Mouse (Mus musculus) liver, postnatal 0 days (tissue): ENCODE results near the gene Nagpa. TPM values are rescaled to one million over a fixed set of nuclear protein-coding genes. Genes with fewer than 3 reads are reported as not detected.

Experiments used
- ATAC-seq: fragments of 200-750 bp; cut with Nextera tagmentation; 2 replicates; pipeline ENCODE4 v1.8.0; 2017; ENCODE audit warnings: mild to moderate bottlenecking, moderate library complexity
- DNase-seq: peaks from one replicate; pipeline ENCODE4 v3.0.0-alpha.2; 2016
- H3K27ac ChIP-seq: fragments of 300-500 bp; sonication (generic); 2 replicates; pipeline ENCODE4 v1.5.1; 2014; ENCODE audit warnings: antibody characterized with exemption, moderate library complexity, mild to moderate bottlenecking, low read depth
- H3K27me3 ChIP-seq: fragments of 300-500 bp; sonication (generic); 2 replicates; pipeline ENCODE4 v1.6.1; 2014; ENCODE audit warnings: low read length, control low read depth, mixed read lengths; ENCODE audit not compliant: insufficient read depth
- H3K36me3 ChIP-seq: fragments of 300-500 bp; sonication (generic); replicated peaks from 2 replicates; pipeline ENCODE4 v1.6.1; 2014; ENCODE audit warnings: mild to moderate bottlenecking, control low read depth, low read length, moderate library complexity, mixed read lengths; ENCODE audit not compliant: insufficient read depth
- H3K4me1 ChIP-seq: fragments of 300-500 bp; sonication (generic); 2 replicates; pipeline ENCODE4 v1.6.1; 2014; ENCODE audit warnings: antibody characterized with exemption, mild to moderate bottlenecking, control low read depth; ENCODE audit not compliant: insufficient read depth
- H3K4me2 ChIP-seq: fragments of 300-500 bp; sonication (generic); 2 replicates; pipeline ENCODE4 v1.6.1; 2014; ENCODE audit warnings: low read depth, mild to moderate bottlenecking, low read length, moderate library complexity, mixed read lengths
- H3K4me3 ChIP-seq: fragments of 300-500 bp; sonication (generic); 2 replicates; pipeline ENCODE4 v1.5.1; 2014; ENCODE audit warnings: low read depth, low read length
- H3K9ac ChIP-seq: fragments of 300-500 bp; sonication (generic); replicated peaks from 2 replicates; pipeline ENCODE4 v1.6.1; 2014; ENCODE audit warnings: mild to moderate bottlenecking, moderate library complexity
- H3K9me3 ChIP-seq: fragments of 300-500 bp; sonication (generic); 2 replicates; pipeline ENCODE4 v1.6.1; 2016; ENCODE audit warnings: mild to moderate bottlenecking, control low read depth, low read length, mixed read lengths
- CTCF ChIP-seq: sonication (generic); IDR thresholded peaks from 2 replicates; pipeline ENCODE4 v1.5.1; 2016; ENCODE audit warnings: antibody characterized with exemption, low read depth
- EP300 ChIP-seq: IDR thresholded peaks from 2 replicates; pipeline ENCODE4 v1.6.1; 2016; ENCODE audit warnings: antibody characterized with exemption, low read depth, mild to moderate bottlenecking
- WGBS: fragments of 180-500 bp; shearing (Covaris S2); extraction: QIAGEN DNeasy Blood & Tissue Kit; methylation state at CpG from one replicate; pipeline ENCODE4 v1.1.7; 2014; ENCODE audit not compliant: insufficient replicate concordance; 5-methylcytosine and 5-hydroxymethylcytosine counted together
- polyA plus RNA-seq: library from polyadenylated mRNA; unstranded; fragments of >200 nt; fragmentation: Nextera tagmentation; extraction: Ambion mirVana; gene quantifications from 2 replicates; pipeline ENCODE4 v1.2.1, GENCODE M21; 2015

Gene Nagpa
- polyA plus RNA-seq, 1 experiment from 2014 or later = 7.7 TPM

DNA sequence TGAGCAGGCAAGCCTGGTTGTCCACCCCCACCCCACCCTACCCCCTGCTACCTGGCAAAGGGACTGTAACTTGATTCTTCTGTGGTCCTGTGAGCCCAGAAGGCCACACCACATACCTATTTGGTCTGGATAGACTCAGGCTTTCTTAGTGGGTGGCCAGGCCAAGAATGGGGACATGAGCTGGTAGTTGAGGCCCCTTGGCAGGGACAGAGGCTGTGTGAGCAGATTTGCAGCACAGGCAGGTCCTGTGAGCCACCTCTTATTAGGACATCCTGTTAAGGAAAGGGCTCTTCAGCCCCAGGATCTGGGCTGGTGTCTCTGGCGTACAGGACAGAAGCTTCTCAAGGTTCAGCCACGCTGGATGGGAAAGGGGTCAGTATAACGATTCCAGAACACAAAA lies 46.7 kb downstream of the Nagpa start:
- no peak overlapping the region for H3K4me2 ChIP-seq
- WGBS = 71% methylated on average over 3 of the region's 3 CpGs
- no peaks in the 10 kb centered on the region for H3K9me3 ChIP-seq
- DNase-seq (no peak), ATAC-seq (no peak)
- H3K36me3 ChIP-seq = no peaks in the 10 kb centered on the region
- H3K27ac ChIP-seq = no peak overlapping the region
- no peak overlapping the region for H3K9ac ChIP-seq
- 0 out of 2 replicates have a peak, but pooled peaks cover 3% of the 10 kb centered on the region for H3K4me1 ChIP-seq
- TF ChIP-seq CTCF (no peak), EP300 (no peak)
- H3K4me3 ChIP-seq = no peak overlapping the region
- no peaks in the 10 kb centered on the region for H3K27me3 ChIP-seq

DNA sequence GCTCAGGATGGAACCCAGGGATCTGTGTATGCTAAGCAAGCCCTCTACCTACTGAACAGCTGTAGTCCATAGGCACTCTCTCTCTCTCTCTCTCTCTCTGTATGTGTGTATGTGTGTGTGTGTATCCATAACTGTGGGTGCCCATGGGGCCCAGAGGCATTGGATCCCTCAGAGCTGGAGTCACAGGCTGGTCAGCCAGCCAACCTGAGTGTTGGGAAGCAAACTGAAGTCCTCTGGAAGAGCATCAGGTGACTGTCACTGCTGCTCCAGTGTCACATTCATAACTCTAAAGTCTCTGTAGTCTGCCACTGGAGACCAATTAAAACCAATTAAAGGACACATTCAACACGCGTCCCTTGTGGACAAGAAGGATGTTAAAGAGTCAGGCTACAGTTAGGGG lies 47.3 kb downstream of the Nagpa start:
- Histone ChIP-seq H3K4me2 (no peak overlapping the region), H3K27ac (no peak overlapping the region), H3K4me3 (no peak overlapping the region), H3K4me1 (0 out of 2 replicates have a peak, but pooled peaks cover 3% of the 10 kb centered on the region), H3K9me3 (no peaks in the 10 kb centered on the region), H3K9ac (no peak overlapping the region), H3K27me3 (no peaks in the 10 kb centered on the region), H3K36me3 (no peaks in the 10 kb centered on the region)
- DNase-seq (no peak), ATAC-seq (no peak)
- TF ChIP-seq EP300 (no peak), CTCF (no peak)
- 61% methylated on average over 2 of the region's 2 CpGs for WGBS

- Histone ChIP-seq H3K9me3 (no peaks in the 10 kb centered on the region), H3K27me3 (no peaks in the 10 kb centered on the region), H3K9ac (no peak overlapping the region), H3K4me3 (no peak overlapping the region), H3K4me1 (0 out of 2 replicates have a peak, but pooled peaks cover 3% of the 10 kb centered on the region), H3K36me3 (no peaks in the 10 kb centered on the region), H3K27ac (no peak overlapping the region), H3K4me2 (no peak overlapping the region)
- TF ChIP-seq EP300 (no peak), CTCF (no peak)
- 40% methylated on average over 3 of the region's 3 CpGs for WGBS
- ATAC-seq = no peak
- DNase-seq = no peak
These were observed 48.8 kb downstream of the Nagpa start for GRCm38 (mm10) chr16:5155014-5155413.

GRCm38 (mm10) chr16:5153299-5154026 lies 50.3 kb downstream of the Nagpa start:
- H3K9ac ChIP-seq = no peak overlapping the region
- 0 out of 2 replicates have a peak, but pooled peaks cover 2% of the 10 kb centered on the region for H3K27me3 ChIP-seq
- no peaks in the 10 kb centered on the region for H3K4me1 ChIP-seq
- H3K4me3 ChIP-seq = no peak overlapping the region
- 51% methylated on average over 6 of the region's 6 CpGs for WGBS
- H3K27ac ChIP-seq = no peak overlapping the region
- no peaks in the 10 kb centered on the region for H3K36me3 ChIP-seq
- DNase-seq = no peak
- H3K9me3 ChIP-seq = no peaks in the 10 kb centered on the region
- TF ChIP-seq EP300 (no peak), CTCF (no peak)
- ATAC-seq = no peak
- no peak overlapping the region for H3K4me2 ChIP-seq

DNA sequence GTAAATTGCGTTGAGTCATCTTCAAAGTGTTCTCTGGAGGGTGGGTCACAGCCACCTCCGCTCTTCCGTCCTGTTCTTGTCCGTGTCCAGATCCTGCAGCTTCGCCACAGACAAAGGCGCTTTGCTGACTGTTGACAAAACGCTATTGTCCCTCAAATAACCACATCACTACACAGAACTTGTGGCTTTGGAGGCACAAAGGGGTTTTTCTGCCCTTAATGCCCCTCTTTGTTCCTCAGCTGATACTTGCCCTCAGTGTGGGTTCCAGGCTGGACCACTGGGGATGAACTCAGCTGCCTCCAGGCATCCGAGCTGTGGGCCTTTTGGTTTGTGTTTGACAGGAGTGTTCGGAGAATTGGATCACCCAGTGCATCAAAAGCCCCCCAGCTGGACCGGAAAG lies 53.3 kb downstream of the Nagpa start:
- 0 out of 2 replicates have a peak, but pooled peaks cover 5% of the 10 kb centered on the region for H3K27me3 ChIP-seq
- no peak overlapping the region for H3K4me2 ChIP-seq
- H3K36me3 ChIP-seq = no peaks in the 10 kb centered on the region
- no peak for ATAC-seq
- no peaks in the 10 kb centered on the region for H3K9me3 ChIP-seq
- peaks cover 9% of the 10 kb centered on the region for H3K4me1 ChIP-seq
- no peak for TF ChIP-seq CTCF
- H3K4me3 ChIP-seq = no peak overlapping the region
- 69% methylated on average over 10 of the region's 10 CpGs for WGBS
- no peak overlapping the region for H3K27ac ChIP-seq
- no peak for DNase-seq
- no peak overlapping the region for H3K9ac ChIP-seq

DNA sequence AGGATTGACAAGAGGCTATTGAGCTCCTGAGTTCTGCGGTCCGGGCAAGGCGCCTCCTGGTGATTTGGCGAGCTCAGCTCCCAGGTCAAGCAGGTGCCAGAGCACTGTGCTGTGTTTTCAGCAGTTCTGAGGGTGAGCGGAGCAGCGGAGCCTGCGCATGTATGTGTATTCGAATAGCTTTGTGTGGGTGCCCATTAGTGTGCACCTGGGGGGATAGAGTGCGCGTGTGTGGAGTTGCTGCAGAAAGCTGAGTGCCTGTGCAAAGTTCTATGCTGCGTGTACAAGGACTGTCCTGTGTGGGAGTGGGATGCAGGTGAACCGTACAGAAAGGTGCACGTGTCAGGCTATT lies 56.8 kb downstream of the Nagpa start, which contains the start of gene Sec14l5:
TSS of gene Sec14l5 (plus strand) at position 73 of the 349 bp plus-strand sequence.
- Histone ChIP-seq H3K27me3 (0 out of 2 replicates have a peak, but pooled peaks cover 5% of the 10 kb centered on the region), H3K4me3 (0 out of 2 replicates have a peak within 1 kb of the TSS, but pooled peaks have one; percentile 17), H3K36me3 (no peaks in the 10 kb centered on the region), H3K4me1 (peaks cover 9% of the 10 kb centered on the region), H3K27ac (no peak within 1 kb of the TSS), H3K9ac (no peak within 1 kb of the TSS), H3K9me3 (no peaks in the 10 kb centered on the region), H3K4me2 (peak within 1 kb of the TSS; percentile 63)
- no peak for DNase-seq
- ATAC-seq = peak; percentile 48
- 16% methylated on average over 13 of the region's 13 CpGs for WGBS
- no peak for TF ChIP-seq CTCF
- TF ChIP-seq EP300 = no peak
